Mouse (Mus musculus) mature B cell (primary cell): ENCODE measurements around the gene Gspt2.
"Not testable (repeated sequence)": the region's sequence is repeated elsewhere in the genome, so short reads cannot be mapped to it uniquely, and the experiment has no call there.

Experiments used
- in situ Hi-C: fragments of 300-500 bp; cut with MboI; formaldehyde crosslinking; loops from 2 replicates; pipeline ENCODE4 v1.14.3; 2019

Gene Gspt2

DNA sequence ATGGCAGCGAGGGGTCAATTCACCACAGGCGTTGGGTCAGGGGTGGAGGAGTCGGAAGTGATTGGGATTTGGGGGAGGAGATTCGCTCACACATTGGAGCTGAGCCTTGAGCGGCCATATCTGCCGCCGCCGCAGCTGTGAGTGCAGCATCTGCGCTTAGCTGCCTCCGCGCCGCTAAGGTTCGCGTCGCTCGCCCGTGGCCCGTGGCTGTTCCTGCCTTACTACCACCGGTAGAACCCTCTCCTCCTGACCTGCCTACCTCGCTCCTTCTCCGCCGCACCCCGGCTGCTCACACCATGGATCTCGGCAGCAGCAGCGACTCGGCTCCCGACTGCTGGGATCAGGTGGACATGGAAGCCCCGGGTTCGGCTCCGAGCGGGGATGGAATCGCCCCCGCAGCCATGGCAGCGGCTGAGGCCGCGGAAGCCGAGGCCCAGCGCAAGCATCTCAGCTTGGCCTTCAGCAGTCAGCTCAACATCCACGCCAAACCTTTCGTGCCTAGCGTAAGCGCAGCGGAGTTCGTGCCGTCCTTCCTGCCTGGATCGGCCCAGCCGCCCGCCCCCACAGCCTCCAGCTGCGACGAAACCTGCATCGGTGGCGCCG is at the start of gene Gspt2:
Gene Gspt2 (plus strand): TSS at position 109 of the 603 bp plus-strand sequence.
- in situ Hi-C loops = no loop called here

DNA sequence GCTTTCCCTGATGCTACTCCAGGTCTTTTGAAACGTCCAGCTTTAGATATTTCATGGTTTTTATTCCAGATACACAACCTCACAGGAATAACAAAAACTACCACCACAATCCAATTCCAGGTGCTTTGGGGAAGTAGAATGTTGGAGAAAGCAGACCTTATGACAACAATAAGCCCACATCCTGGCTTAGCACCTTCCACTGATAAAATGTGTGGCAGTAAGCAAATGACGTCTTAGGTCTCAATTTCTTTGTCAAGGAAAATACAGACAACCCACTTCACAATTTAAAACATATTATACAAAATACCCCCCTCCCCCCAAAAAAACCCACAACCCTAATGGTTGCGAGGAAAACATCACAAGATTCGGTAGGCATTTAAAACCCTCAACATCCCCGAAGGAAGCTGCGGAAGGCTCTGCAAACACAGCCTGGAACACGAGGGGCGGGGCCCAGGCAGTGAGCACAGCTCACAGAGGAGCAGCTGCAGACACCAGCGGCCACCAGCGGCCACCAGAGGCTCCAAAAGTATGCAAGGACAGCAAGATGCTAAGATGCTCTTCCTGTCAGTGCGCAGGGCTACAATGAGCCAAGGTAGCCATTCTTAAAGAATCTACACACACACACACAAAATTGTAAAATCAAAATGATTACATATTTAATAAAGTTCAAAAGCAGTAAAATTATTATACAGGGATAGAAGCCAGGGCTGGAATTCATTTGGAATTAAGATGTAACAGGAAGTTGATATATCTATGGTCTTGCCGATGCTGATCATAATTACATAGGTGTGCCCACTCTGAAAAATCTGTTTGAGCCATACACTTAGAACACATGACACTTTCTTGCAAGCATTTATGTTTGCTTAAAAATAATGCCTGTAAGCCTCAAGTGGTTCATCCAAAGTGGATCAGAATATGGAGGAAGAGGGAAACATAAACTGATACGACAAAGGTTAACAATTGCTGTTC is 10.8 kb upstream of the Gspt2 start:
- in situ Hi-C loops = no loop called here

DNA sequence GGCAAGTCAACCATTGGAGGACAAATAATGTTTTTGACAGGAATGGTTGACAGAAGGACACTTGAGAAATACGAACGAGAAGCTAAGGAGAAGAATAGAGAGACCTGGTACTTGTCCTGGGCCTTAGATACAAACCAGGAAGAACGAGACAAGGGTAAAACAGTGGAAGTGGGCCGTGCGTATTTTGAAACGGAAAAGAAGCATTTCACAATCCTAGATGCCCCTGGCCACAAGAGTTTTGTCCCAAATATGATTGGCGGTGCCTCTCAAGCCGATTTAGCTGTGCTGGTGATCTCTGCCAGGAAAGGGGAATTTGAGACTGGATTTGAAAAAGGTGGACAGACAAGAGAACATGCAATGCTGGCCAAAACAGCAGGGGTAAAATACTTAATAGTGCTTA is 1.0 kb downstream of the Gspt2 start:
- in situ Hi-C loops = no loop called here

DNA sequence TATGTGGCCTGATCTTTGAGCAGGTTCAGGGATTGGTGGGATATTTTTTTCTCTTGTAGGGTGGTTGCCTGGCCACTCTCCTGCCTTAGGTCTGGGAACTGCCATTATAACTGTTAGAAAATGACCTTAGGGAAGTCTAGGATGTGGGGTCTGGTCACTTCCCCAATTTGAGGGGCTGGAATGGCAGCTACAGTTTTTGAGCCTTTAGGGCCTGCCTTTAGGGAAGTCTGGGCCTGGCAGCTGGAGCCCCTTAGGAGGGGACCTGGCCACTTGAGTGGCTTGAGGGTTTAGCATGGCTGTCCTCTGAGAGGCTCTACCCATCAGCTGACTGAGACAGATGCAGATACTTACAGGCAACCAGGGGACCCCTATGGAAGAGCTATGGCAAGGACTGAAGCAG is 12.7 kb downstream of the Gspt2 start:
- in situ Hi-C loops = no loop called here

- in situ Hi-C loops = no loop called here
These were observed 21.9 kb downstream of the Gspt2 start for GRCm38 (mm10) chrX:94657734-94658133.

DNA sequence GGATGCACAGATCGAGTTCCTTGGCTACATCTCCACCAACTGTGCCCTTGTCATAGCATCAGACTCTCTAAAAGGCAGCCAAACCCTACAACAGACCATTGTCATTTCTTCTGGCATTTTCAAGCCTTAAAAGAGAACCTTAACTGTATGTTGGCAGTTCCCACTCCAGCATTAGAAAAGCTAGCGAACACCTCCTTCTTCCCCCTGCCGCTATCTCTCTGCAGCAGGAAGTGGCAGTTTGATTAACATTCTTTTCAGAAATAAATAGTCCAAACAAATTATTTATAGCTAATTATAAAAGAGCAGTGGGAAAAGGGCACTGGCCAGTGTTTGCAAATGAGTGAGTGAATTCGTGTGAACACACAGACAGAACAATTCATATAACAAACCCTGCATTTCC is 34.9 kb downstream of the Gspt2 start:
- in situ Hi-C loops = no loop called here

- in situ Hi-C loops = no loop called here
These were observed 39.1 kb downstream of the Gspt2 start for GRCm38 (mm10) chrX:94674977-94675376.

DNA sequence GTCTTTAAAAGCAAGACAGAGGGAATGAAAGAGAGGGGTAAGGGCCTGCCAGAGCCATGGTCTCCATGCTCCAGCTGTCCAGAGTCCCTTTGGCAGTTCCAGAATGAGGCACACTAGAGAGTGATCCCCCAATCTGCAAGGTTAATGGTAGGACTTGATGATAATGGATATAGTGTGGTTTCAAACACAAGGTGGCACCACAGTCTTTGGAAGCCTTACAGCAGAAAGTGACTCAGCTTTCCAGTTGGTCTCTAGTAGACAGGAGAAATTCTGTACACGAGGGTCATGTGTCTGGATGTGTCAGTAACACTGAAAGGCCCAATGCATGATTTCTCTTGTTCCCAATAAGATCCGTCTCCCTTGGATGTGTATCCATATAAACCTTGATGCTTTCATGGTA is 45.7 kb downstream of the Gspt2 start:
- in situ Hi-C loops = not testable (repeated sequence)

- in situ Hi-C loops = not testable (repeated sequence)
These were observed 53.7 kb downstream of the Gspt2 start for GRCm38 (mm10) chrX:94689593-94689992.
